Mouse (Mus musculus): ENCODE results near the gene Nos1.
A peak's percentile ranks its signal among the peaks of the same experiment; 100 is the strongest.

The Nos1 gene

DNA sequence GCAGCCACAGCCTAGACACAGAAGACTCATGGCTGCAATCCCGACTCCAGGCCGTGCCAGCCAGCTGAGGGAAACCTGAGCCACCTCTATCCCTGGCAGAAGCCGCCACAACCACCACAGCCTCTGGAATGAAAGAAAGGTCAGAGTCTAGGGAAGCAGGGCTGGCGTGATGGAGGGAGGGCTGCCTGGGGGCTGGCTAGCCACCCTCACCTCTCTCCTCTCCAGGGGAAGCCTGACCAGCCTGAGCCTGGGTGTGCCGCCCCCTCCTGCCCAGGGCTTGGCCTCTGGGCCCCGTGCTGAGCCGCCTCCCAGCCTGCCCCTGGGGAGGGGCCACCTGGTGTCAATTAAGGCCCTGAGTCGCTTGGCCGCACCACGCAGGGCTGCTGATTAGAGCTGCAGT is at the start of gene Nos1:
Gene Nos1 (plus strand): TSS at position 352 of the 400 bp plus-strand sequence.
- DNase-seq (ENCODE audit: low spot score): no peak

DNA sequence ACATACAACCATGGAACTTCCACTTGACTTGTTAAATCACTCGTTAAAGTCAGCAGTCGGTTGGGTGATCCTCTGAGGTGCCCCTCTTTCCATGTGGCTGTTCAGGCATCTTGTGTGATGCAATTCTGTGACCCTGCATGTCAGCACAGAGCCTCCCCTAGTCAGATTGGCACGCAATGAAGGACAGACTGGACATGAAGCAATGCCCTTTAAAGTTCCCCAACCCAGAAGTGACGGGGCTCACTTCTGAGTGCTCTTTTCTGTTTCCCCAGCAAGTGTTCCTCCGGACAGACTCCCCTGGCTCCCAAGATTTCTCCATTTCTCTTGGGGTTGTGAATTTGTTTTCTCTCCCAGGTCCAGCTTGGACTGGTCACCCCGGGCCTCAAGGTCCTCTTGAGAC is 49.5 kb upstream of the Nos1 start:
- no peak for DNase-seq (ENCODE audit: low spot score)

DNA sequence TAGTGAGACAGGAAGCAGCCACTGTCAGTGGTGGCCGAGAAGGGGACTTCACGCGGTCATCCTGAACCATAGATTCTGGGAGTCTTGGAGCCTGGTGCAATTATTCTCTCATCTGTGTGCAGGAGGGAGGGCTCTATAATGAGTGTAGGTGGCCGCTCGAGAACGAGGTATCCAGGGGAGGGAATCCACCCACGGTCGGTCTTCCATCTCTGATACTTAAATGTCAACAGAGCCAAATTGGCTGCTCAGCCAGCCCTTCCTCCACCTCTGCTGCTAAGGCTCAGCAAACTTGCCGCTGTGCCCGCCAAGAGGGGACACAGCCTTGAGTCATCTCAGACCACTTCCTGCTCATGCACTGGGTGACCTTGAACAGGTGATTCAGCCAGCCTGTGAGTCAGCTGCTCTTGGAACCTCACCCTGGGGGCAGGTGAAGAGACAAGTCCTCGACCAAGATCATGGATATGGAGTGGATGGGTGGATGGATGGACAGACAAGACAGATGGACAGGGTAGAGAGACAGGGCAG is 36.1 kb upstream of the Nos1 start:
- DNase-seq (ENCODE audit: low spot score): no peak

DNA sequence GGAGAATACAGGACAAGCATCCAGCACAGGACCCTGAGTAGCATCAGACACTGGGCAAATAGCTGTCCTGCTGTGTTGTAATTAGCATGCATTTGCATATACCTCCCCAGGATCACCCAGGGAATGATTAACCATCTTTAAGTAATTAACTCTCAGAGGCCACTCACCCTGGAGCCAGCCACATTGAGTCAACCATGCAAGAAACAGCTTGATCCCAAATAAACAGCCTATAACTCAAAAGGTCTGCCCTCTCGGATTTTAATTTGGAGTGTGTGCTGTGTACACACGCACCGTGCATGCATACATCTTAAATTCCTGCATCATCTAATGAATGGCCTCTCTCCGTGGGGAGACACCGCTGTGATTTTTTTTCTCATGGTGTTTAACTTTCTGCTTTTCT is 31.5 kb upstream of the Nos1 start:
- no peak for DNase-seq (ENCODE audit: low spot score)

DNA sequence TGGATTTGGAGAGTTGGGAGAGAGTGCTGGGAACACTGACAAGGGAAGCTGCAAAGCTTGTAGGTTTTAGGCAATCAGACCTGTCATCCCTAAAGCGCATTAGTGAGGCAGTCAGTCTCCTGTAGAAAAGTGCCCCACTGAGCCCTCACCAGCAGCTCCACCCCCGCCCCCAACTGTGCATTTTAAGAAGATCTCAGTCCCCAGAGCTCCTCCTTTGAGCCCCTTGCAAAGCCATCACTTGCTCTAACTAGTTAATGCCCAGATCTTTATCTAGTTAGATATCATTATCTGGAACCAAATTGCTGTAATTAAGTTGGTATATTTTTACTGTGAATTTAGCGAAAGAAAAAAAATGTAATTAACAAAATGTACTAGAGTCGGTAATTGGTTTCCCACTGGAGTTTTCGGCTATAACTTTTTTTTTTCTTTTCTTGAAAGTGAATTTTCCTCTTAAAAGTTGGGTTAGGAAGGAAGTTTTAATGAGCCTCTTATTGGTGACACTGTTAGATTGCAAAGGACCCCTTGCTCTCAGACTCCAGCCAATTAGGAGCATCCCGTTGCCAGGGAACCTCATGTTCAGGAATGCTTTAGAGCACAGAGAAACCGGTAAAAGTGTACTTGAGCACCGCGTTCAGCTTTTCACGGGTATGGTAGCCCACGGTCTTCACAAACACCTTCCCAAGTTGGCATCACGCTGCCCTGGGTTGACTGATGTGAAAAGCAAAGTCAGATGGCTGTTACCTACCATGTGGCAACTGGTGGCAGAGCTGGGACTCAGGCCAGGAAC is 22.9 kb upstream of the Nos1 start:
- no peak for DNase-seq (ENCODE audit: low spot score)

DNA sequence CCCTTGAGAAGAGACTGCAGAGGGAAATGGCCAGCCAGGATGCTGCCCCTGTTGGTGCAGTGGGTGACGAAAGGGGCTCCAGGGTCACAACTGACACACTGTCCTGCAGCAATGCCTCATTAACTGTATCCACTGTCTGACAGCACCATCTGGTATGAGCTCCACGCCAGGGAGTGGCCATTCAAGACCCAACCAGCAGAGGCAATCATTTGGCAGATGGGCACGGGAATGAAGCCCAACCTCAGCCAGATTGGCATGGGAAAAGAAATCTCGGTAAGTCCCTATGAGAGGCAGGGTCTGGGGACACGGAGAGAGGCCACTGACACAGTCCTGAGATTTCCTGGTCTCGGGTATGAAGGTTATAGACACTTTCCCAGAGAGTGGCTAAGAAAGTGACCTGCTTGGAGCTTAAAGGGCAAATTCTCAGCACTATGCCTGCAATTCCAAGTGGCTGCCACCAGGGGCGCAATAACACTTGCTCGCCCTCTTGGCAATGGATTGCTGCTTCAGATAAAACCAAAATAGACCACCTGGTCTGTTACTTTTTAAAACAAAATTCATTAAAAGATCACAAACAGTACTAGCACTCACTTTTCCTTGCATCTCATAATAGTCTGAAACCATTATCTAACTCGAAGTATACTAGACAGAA is 19.5 kb upstream of the Nos1 start:
- DNase-seq (ENCODE audit: low spot score): no peak

DNA sequence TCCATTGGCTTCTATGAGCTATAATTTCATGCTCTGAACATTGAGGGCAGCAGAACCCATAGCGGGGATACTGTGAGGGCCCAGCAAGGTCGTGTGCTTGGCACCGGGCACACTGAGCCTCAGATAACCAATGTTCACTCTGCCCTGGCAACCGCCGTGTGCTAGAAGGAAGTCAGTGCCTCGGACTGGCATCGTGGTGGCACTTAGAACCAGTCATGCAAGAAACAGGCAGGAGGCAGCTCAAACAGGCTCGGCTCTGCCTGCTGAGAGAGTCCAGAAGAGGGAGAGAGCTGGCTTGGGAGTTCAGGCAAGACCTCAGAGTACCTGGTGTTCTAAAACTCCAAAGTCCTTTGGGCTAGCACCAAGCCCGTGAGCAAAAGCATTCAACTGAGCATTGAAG is 16.3 kb upstream of the Nos1 start:
- DNase-seq (ENCODE audit: low spot score): no peak

DNA sequence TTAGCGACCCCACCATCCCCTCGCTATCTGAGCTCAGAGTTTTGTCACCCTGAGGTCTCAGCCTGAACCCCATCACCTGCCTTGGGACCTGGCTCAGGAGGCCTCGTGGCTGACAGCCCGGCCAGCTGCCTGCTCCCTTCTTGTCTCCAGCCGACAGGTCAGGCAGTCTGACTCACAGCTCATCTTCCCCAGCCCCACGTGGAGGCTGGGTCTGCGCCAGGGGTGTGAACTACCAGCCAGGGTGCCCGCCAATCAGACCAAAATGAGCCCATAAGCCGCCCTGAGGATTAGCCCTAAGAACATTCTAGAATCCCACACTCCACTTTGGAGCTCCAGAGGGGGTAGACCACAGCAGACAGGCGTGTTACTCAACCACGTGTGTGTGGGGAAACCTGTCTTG is 1.7 kb upstream of the Nos1 start:
- no peak for DNase-seq (ENCODE audit: low spot score)

DNA sequence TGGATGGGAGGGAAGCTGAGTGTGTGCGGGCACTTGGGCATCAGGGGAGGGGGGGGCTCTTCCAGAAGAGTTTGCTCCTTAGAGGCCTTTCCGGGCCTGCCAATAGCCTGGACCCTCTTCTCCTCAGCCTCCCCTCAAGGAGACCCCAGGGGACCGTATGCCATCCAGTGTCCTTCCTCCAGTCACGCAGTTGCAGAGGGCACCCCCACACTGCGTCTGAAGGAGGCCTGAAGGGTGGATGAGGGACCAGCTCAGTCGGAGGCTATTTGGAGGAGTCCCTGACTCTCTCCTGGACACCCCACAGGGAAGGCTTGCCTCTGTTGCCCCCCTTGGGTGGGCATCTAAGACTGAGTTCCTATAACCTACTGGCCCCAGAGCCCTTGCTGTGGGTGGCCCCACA is 346 bp downstream of the Nos1 start:
- no peak for DNase-seq (ENCODE audit: low spot score)

DNA sequence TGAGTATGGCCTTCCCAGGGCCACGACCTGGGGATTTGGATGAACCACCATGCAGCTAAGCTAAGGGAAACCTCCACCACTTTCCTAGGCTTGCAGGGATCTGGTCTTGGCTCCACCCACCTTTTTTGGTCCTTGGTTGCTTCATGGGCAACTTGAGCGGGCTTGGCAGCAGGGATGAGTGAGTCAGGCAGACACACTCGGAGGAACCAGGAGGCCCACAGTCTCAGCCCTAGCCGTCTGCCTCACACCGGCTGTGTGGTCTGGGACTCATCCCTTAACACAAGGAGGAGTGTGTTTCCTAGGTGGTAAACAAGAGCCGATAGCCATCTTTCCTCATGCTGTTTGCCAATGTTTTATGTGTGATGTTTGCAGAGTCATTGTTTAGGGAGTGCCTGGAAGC is 9.2 kb downstream of the Nos1 start:
- DNase-seq (ENCODE audit: low spot score): peak; percentile 6

DNA sequence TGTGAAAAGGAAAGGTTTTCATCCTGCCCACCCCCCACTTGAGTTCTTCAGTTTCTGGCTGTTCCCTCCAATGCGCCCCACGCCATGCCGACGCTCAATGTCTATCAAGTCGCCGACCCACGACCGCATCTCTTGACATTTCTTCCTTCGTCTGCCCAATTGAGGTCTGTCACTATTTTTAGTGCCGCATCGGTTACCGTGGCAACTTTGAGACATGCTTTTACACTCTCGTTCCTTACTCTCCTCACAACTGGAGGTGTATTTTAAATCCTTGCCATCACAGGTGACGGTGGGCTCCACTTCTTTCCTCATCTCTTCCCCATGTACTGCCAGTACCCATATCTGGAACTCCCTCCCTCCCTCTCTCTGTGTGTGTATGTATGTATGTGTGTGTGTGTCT is 11.0 kb downstream of the Nos1 start:
- DNase-seq (ENCODE audit: low spot score): no peak

DNA sequence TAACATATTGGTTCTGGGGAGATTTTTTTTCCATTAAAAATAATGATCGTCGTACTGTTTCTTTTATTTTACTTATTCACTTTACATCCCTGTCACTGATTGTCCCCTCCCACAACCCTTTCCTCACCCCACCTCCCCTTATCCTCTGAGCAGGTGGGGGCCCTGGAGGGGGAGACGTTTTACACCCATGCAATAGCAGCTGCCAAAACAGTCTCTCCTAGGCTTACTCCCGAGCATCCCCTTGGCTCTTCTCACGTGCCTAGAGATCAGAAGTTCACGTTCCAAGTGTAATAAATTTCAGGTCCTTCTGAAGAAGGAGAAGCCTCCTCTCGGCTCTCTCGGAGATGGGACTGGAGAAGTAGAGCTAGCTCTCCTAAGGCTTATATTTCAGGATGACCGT is 20.0 kb downstream of the Nos1 start:
- no peak for DNase-seq (ENCODE audit: low spot score)

DNA sequence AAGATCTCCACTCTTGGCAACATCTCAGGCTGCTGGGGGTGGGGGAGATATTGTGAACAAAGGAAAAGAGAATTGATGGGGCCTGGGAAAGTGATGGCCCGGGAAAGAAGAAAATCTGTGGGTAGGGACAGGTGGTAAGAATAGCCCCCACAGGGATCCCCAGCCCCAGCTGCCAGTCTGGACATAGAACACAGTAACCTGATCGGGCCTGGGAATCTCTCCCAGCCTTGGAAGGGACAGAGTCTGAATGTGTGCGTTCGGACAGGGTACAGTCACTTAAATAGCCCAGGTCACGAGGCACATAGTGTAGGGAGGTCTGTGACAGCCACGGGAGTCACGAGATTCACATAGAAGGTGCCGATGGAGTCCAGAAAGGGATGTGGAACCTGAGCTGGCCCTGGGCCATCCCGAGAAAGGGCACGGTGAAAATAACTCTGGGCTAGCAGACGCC is 21.3 kb downstream of the Nos1 start:
- DNase-seq (ENCODE audit: low spot score): no peak

DNA sequence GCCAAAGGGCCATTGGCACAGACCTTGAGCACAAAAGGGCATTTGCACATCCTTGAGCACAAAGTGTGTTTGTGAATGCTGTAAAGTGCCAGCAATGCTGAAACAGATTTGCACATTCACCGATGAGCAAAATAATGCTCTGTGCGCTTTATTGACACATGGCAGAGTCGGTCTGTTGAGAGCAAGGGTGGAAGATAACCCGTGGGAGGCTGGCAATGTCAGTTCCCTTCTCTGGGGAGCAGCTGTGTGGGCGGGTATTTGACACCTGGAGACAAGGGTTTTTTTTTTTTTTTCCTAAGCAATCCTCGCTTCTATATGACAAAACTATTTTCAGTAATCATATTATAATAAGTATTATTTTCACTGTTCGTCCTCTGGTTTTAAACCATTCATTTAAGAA is 22.7 kb downstream of the Nos1 start:
- no peak for DNase-seq (ENCODE audit: low spot score)

DNA sequence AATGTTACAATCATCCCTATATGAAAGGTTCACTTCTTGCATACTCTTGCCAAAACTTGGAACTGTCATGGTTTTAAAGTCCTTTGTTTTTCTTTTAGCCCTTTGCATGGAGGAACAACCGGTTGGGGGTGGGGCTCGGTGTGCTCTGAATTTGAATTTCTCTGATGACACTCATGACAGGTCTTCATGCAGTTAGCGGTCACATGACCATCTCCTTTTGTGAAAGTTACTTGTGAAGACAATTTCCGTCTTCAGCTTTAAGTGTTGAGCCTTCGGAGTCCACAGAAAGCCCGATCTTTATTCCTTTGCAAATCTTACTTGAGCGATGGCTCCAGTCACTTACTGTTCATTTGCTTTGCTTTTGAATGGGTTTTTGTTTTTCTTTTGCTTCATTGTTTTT is 30.1 kb downstream of the Nos1 start:
- DNase-seq (ENCODE audit: low spot score): no peak

DNA sequence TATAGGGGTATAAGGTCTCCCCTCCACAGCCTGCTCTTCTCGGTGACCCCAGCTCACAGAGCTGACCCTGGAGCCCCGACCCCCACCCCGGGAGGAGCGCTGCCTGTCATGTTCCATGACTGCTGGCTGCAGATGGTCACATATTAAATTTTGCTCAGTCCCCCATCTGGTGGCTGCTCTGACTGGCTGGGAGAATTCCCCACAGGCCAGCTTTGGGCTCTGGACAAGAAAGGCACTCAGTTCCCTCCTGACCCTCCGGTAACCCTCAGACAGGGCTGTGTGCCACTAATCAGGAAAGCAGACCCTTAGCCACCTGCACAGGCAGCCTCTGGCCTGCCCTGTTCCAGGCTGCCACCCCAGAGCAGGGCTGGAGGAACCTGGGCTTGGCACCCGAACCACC is 38.0 kb downstream of the Nos1 start:
- no peak for DNase-seq (ENCODE audit: low spot score)

DNA sequence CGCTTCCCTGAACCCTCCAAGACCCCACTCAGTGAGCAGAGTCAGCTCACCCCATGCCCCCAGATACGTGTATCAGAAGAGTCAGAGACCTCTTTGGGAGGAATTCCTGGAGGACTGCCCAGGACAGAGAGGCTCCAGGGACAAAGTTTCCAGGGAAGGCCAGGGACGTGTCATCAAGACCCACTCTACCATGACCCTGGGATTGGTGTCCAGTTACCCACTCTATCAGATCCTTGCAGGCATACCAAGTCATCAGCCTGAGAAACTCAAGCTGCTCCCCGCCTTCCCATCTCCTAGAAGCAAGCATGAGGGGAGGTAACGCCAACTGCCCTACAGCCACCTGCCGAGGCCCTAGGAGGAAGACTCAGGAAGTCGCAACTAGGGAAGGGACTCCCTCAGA is 39.6 kb downstream of the Nos1 start:
- DNase-seq (ENCODE audit: low spot score): no peak

DNA sequence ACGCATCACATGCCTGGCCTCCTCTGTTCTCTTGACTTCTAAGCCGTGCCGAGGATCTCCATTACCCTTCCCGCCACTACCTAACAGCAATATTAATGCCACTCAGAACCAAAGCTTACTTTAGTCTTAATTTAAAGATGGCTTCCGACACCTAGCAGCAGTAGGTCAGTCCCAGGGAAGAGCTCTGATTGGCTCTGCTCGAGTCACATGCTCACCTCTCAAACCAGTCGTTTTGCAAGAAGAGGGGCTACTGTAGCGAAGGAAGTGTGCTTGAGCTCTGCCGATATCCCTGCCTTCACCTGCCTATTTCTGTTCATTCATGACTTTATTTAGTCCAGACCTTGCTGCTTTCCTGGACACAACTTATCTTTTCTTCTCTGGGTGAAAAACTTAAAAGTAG is 43.0 kb downstream of the Nos1 start:
- DNase-seq (ENCODE audit: low spot score): no peak

DNA sequence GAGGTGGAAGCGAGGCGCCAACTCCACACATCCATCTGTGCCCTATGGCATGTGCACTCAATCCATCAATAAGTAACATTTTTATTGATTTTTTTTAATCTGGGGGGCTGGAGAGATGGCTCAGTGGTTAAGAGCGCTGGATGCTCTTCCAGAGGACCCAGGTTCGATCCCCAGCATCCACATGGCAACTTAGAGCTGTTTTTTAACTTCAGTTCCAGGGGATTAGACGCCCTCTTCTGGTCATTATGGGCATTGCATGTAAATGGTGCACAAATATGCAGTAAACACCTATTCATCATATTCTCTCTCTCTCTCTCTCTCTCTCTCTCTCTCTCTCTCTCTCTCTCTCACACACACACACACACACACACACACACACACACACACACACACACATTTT is 43.7 kb downstream of the Nos1 start:
- DNase-seq (ENCODE audit: low spot score): no peak

DNA sequence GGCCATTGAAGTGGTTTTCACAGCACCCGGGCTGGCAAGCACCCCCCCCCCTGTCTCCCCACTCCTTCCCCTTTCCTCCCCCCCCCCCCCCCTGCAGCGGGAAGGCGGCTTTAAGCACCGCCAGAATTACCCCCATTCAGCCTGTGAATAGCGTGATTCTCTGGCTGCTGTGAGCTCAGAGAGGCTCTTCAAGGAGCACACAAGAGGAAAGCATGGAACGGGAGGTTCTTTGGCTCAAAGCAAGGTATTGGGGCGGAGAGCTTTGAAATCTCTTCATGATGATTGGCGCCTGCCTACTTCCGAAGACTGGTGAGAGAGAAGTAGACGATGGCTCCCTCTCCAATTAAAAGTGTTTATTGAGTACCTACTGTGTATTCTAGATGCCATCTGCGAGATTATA is 44.5 kb downstream of the Nos1 start:
- no peak for DNase-seq (ENCODE audit: low spot score)

DNA sequence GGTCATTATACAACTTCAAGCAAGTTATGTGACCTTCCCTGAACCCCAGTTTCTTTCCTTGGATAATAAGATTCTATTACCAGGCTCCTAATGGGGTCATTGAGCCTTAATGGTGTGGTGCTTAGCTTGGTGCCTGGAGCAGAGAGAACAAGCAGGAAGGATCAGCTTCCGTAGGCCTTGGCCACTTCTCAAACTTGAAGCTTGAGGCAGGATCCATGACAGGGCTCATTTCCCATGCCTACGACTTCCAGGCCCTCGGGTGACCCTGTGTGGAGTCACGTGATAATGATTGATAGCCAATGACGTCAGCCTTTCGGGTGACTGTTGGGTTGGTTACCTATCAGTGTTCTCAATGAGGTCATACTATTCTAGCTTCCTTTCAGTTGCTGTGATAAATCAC is 46.5 kb downstream of the Nos1 start:
- no peak for DNase-seq (ENCODE audit: low spot score)

DNA sequence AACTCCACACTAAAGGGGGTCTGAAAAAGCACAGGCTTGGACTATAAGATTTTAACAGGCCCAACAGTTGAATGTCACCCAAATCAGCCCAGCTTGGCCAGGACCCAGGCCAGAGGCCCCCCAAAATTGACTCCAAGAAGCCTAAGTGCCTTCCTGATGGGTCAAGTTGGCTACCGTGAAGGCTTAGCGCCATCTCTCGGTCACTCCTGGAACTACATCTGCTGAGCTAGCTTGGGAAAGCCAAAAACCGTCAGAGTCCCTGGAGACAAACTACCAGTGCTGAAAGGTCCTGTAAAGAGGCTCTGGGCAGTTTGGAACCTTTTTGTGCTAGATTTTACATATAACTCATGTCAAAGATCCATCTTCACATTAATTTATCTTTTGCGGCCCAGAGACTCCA is 56.1 kb downstream of the Nos1 start:
- DNase-seq (ENCODE audit: low spot score): peak; percentile 79

DNA sequence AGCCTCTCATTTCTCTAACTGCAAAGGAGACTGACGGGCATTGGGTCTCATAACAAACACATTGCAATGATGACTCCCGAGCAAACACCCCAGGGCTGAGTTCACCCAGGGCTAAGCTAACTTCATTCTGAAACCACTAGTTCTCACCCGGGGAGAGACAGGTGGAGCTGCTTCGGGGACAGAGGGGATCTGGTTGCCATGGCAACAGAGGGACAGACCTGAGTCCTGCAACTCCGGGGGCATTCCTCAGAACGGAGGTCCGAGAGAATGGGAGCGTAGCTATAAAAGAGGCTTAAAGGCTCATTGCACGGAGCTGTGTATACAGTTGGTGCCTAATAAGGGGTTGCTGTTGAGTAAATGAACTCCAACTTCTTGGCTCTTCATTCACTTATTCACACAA is 56.9 kb downstream of the Nos1 start:
- DNase-seq (ENCODE audit: low spot score): no peak

DNA sequence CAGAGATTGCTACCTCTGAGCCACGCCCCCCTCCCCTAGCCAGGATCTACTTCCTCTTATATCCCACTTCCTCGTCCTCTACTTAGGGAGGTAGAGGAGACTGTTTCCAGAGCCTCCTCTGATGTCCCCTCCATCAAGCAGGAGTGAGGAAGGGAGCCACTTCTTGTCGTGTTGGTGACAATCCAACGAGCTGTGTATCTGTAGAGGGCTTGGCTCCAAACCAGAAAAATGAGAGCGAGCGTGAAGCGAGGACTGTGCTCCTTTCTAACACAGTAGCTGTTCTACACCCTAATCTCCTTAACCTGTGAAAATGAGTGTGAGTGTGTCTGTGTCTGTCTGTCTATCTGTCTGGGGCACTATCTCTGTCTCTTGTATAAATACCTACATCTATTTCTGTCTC is 58.7 kb downstream of the Nos1 start:
- DNase-seq (ENCODE audit: low spot score): no peak
